Mouse (Mus musculus) spleen, adult 2 months (tissue): ENCODE measurements around the gene Pphln1.

Source experiments
- CTCF ChIP-seq: fragments of 200-500 bp; IDR thresholded peaks from 2 replicates; pipeline ENCODE4 v1.5.1; 2011; ENCODE audit warnings: mild to moderate bottlenecking, inconsistent platforms; ENCODE audit not compliant: insufficient read depth, insufficient read length, insufficient replicate concordance; ENCODE audit errors: extremely low read depth
- POLR2A ChIP-seq: fragments of 200-500 bp; IDR thresholded peaks from 2 replicates; pipeline ENCODE4 v1.6.1; 2011; ENCODE audit warnings: low read depth, low read length, inconsistent platforms

GRCm38 (mm10) chr15:93456005-93456404 is 57.9 kb downstream of the Pphln1 start:
- TF ChIP-seq CTCF (no peak), POLR2A (no peak)
